Mouse (Mus musculus) hindbrain, embryonic 16.5 days (tissue): ENCODE results near the gene Drd3. TPM values are rescaled to one million over a fixed set of nuclear protein-coding genes. Genes with fewer than 3 reads are reported as not detected.

Experiments
- ATAC-seq: fragments of 200-750 bp; cut with Nextera tagmentation; 2 replicates; pipeline ENCODE4 v1.8.0; 2017; ENCODE audit warnings: moderate TSS enrichment, moderate library complexity
- H3K27ac ChIP-seq: fragments of 300-500 bp; sonication (generic); 2 replicates; pipeline ENCODE4 v1.5.1; 2014; ENCODE audit warnings: low read depth, mild to moderate bottlenecking, control low read depth, low read length, moderate library complexity
- H3K27me3 ChIP-seq: fragments of 300-500 bp; sonication (generic); replicated peaks from 2 replicates; pipeline ENCODE4 v1.6.1; 2014; ENCODE audit warnings: low read length; ENCODE audit not compliant: control insufficient read depth, insufficient read depth
- H3K36me3 ChIP-seq: fragments of 300-500 bp; sonication (generic); 2 replicates; pipeline ENCODE4 v1.6.1; 2014; ENCODE audit warnings: mild to moderate bottlenecking, low read length, moderate library complexity, mixed read lengths; ENCODE audit not compliant: control insufficient read depth, insufficient read depth
- H3K4me1 ChIP-seq: fragments of 300-500 bp; sonication (generic); 2 replicates; pipeline ENCODE4 v1.6.1; 2014; ENCODE audit warnings: low read depth, low read length; ENCODE audit not compliant: control insufficient read depth, insufficient read depth
- H3K4me2 ChIP-seq: fragments of 300-500 bp; sonication (generic); 2 replicates; pipeline ENCODE4 v1.6.1; 2014; ENCODE audit warnings: mild to moderate bottlenecking, low read length, control low read depth, moderate library complexity
- H3K4me3 ChIP-seq: fragments of 300-500 bp; sonication (generic); 2 replicates; pipeline ENCODE4 v1.5.1; 2014; ENCODE audit warnings: mild to moderate bottlenecking, low read length, control low read depth, moderate library complexity
- H3K9ac ChIP-seq: fragments of 300-500 bp; sonication (generic); 2 replicates; pipeline ENCODE4 v1.6.1; 2014; ENCODE audit warnings: low read depth, mild to moderate bottlenecking, control low read depth, low read length, moderate library complexity
- H3K9me3 ChIP-seq: fragments of 300-500 bp; sonication (generic); 2 replicates; pipeline ENCODE4 v1.6.1; 2014; ENCODE audit warnings: mild to moderate bottlenecking, low read length, moderate library complexity; ENCODE audit not compliant: control insufficient read depth
- WGBS: fragments of 180-500 bp; shearing (Covaris S2); extraction: QIAGEN DNeasy Blood & Tissue Kit; methylation state at CpG from one replicate; pipeline ENCODE4 v1.1.7; 2014; 5-methylcytosine and 5-hydroxymethylcytosine counted together
- polyA plus RNA-seq: library from polyadenylated mRNA; unstranded; fragments of >200 nt; fragmentation: Nextera tagmentation; extraction: Ambion mirVana; gene quantifications from 2 replicates; pipeline ENCODE4 v1.2.1, GENCODE M21; 2015

Drd3 gene
- not detected in 2 replicates for polyA plus RNA-seq

GRCm38 (mm10) chr16:43753751-43754150 lies at the start of gene Drd3:
TSS of gene Drd3 (plus strand) at chr16:43754026.
- Histone ChIP-seq H3K4me1 (no peaks in the 10 kb centered on the region), H3K4me3 (no peak within 1 kb of the TSS), H3K36me3 (no peaks in the 10 kb centered on the region), H3K4me2 (peak within 1 kb of the TSS; percentile 31), H3K9ac (no peak within 1 kb of the TSS), H3K27me3 (no peaks in the 10 kb centered on the region), H3K9me3 (no peaks in the 10 kb centered on the region), H3K27ac (no peak within 1 kb of the TSS)
- ATAC-seq = no peak
- 14% methylated on average over 7 of the region's 7 CpGs for WGBS

- peak overlapping the region; percentile 15; the same call in 1 of the 2 replicates for H3K9ac ChIP-seq
- H3K27ac ChIP-seq = peak overlapping the region; percentile 68
- H3K4me2 ChIP-seq = peak overlapping the region; percentile 47
- no peaks in the 10 kb centered on the region for H3K27me3 ChIP-seq
- H3K9me3 ChIP-seq = no peaks in the 10 kb centered on the region
- WGBS = 48% methylated on average over 13 of the region's 13 CpGs
- H3K4me3 ChIP-seq = peak overlapping the region; percentile 14
- peaks cover 6% of the 10 kb centered on the region; the same call in 1 of the 2 replicates for H3K4me1 ChIP-seq
- H3K36me3 ChIP-seq = no peaks in the 10 kb centered on the region
- ATAC-seq = peak; percentile 50
Observed at GRCm38 (mm10) chr16:43708335-43709061, 45.3 kb upstream of the Drd3 start.

GRCm38 (mm10) chr16:43709062-43709413 lies 44.8 kb upstream of the Drd3 start:
- peak overlapping the region; percentile 15; the same call in 1 of the 2 replicates for H3K9ac ChIP-seq
- H3K27ac ChIP-seq = peak overlapping the region; percentile 68
- H3K36me3 ChIP-seq = no peaks in the 10 kb centered on the region
- H3K27me3 ChIP-seq = no peaks in the 10 kb centered on the region
- H3K4me3 ChIP-seq = peak overlapping the region; percentile 14
- H3K4me1 ChIP-seq = peaks cover 6% of the 10 kb centered on the region; the same call in 1 of the 2 replicates
- peak overlapping the region; percentile 47 for H3K4me2 ChIP-seq
- no peaks in the 10 kb centered on the region for H3K9me3 ChIP-seq
- ATAC-seq = peak; percentile 81
- 35% methylated on average over 15 of the region's 15 CpGs for WGBS

- peak; percentile 75 for ATAC-seq
- Histone ChIP-seq H3K27ac (peak overlapping the region; percentile 68), H3K9ac (no peak overlapping the region), H3K4me2 (peak overlapping the region; percentile 47), H3K4me1 (peaks cover 6% of the 10 kb centered on the region; the same call in 1 of the 2 replicates), H3K9me3 (no peaks in the 10 kb centered on the region), H3K36me3 (no peaks in the 10 kb centered on the region), H3K27me3 (no peaks in the 10 kb centered on the region), H3K4me3 (no peak overlapping the region)
- WGBS = 21% methylated on average over 9 of the region's 9 CpGs
Observed at GRCm38 (mm10) chr16:43709432-43710133, 44.2 kb upstream of the Drd3 start.

GRCm38 (mm10) chr16:43710134-43710475 lies 43.7 kb upstream of the Drd3 start:
- no peak overlapping the region for H3K9ac ChIP-seq
- H3K27me3 ChIP-seq = no peaks in the 10 kb centered on the region
- no peak overlapping the region for H3K4me3 ChIP-seq
- H3K4me2 ChIP-seq = peak overlapping the region; percentile 47; the same call in 1 of the 2 replicates
- no peak overlapping the region for H3K27ac ChIP-seq
- H3K9me3 ChIP-seq = no peaks in the 10 kb centered on the region
- no peak; the same call in 1 of the 2 replicates for ATAC-seq
- no peaks in the 10 kb centered on the region for H3K36me3 ChIP-seq
- H3K4me1 ChIP-seq = peaks cover 6% of the 10 kb centered on the region; the same call in 1 of the 2 replicates
- WGBS = 36% methylated on average over 6 of the region's 6 CpGs

- WGBS = 86% methylated on average over 11 of the region's 11 CpGs
- ATAC-seq = no peak
- no peak overlapping the region for H3K27ac ChIP-seq
Observed at GRCm38 (mm10) chr16:43710651-43711050, 43.2 kb upstream of the Drd3 start.

GRCm38 (mm10) chr16:43711361-43711760 lies 42.5 kb upstream of the Drd3 start:
- Histone ChIP-seq H3K4me2 (no peak overlapping the region), H3K4me3 (no peak overlapping the region), H3K36me3 (no peaks in the 10 kb centered on the region), H3K27ac (no peak overlapping the region), H3K4me1 (peaks cover 6% of the 10 kb centered on the region; the same call in 1 of the 2 replicates), H3K27me3 (no peaks in the 10 kb centered on the region), H3K9me3 (no peaks in the 10 kb centered on the region), H3K9ac (no peak overlapping the region)
- no peak for ATAC-seq
- 95% methylated on average over 7 of the region's 7 CpGs for WGBS

More at GRCm38 (mm10) chr16:43710651-43711050, 43.2 kb upstream of the Drd3 start:
- Histone ChIP-seq H3K4me3 (no peak overlapping the region), H3K36me3 (no peaks in the 10 kb centered on the region), H3K27me3 (no peaks in the 10 kb centered on the region), H3K4me1 (peaks cover 6% of the 10 kb centered on the region; the same call in 1 of the 2 replicates), H3K9ac (no peak overlapping the region), H3K4me2 (no peak overlapping the region), H3K9me3 (no peaks in the 10 kb centered on the region)

GRCm38 (mm10) chr16:43724444-43724843 lies 29.4 kb upstream of the Drd3 start:
- H3K4me2 ChIP-seq = no peak overlapping the region
- H3K27me3 ChIP-seq = no peaks in the 10 kb centered on the region
- WGBS = 72% methylated on average over 3 of the region's 3 CpGs
- H3K27ac ChIP-seq = no peak overlapping the region
- no peak for ATAC-seq
- no peak overlapping the region for H3K9ac ChIP-seq
- H3K4me3 ChIP-seq = no peak overlapping the region
- no peaks in the 10 kb centered on the region for H3K4me1 ChIP-seq
- no peaks in the 10 kb centered on the region for H3K9me3 ChIP-seq
- H3K36me3 ChIP-seq = no peaks in the 10 kb centered on the region

GRCm38 (mm10) chr16:43729506-43730221 lies 24.2 kb upstream of the Drd3 start:
- Histone ChIP-seq H3K4me3 (no peak overlapping the region), H3K9ac (no peak overlapping the region), H3K4me1 (no peaks in the 10 kb centered on the region), H3K9me3 (no peaks in the 10 kb centered on the region), H3K4me2 (no peak overlapping the region), H3K27ac (no peak overlapping the region), H3K36me3 (no peaks in the 10 kb centered on the region), H3K27me3 (no peaks in the 10 kb centered on the region)
- WGBS = 87% methylated on average over 8 of the region's 8 CpGs
- ATAC-seq = no peak
